ENCODE assay signal across 30 mouse cellular contexts in the genomic region with DNA sequence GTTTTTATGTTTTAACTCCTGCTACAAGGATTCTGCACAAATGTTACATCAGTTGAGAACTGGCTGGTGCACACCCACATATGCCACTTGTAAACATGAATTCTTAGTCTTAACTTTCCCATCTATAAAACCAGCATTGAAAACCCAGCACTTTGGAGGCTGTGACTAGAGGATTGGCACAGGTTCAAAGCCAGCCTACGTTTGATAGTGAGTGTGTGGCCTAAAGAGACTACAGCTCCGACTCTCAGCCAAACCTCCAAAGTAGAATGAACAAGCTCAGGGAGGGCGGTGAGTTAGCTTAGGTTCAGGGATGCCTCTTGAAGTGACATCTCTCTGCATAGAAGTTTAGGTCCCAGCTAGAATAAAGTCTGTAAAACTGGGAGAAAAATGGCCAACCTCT.
DNase-seq lines count a peak whose midpoint lies in the region; ATAC-seq lines count a peak whose summit lies in the region.
"Had no signal": no experiment of that assay in that cellular context is flagged by ENCODE, and none has a peak within 500 bp of the region (broad histone marks: within the 10 kb centered on the region; RNA-seq: fewer than 3 reads in every experiment).

No protein-coding gene starts in this region.

- H3K36me3 ChIP-seq in kidney, embryonic 14.5 days (ENCODE audit: control insufficient read depth, insufficient read depth, low read length) = peaks cover 2% of the 10 kb centered on the region; the same call in 1 of the 2 replicates
- H3K36me3 ChIP-seq: hindbrain, embryonic 13.5 days had no signal

- H3K4me2 ChIP-seq in kidney, embryonic 14.5 days (replicated peaks; ENCODE audit: low read depth, low read length) = no peak overlapping the region
- H3K4me2 ChIP-seq: forebrain, embryonic 13.5 days; heart, embryonic 12.5 days; hindbrain, embryonic 13.5 days; kidney, embryonic 15.5 days; liver, embryonic 12.5 days had no signal

- no peak overlapping the region for H3K4me3 ChIP-seq in kidney, embryonic 14.5 days (ENCODE audit: low read length)
- H3K4me3 ChIP-seq: forebrain, embryonic 13.5 days; heart, adult 2 months; heart, embryonic 12.5 days; hindbrain, embryonic 13.5 days; kidney, embryonic 15.5 days; liver, embryonic 12.5 days had no signal

- H3K4me1 ChIP-seq in kidney, embryonic 14.5 days (ENCODE audit: control insufficient read depth, insufficient read depth, low read length) = no peaks in the 10 kb centered on the region
- H3K4me1 ChIP-seq: forebrain, embryonic 13.5 days; heart, embryonic 12.5 days; hindbrain, embryonic 13.5 days; kidney, embryonic 15.5 days; liver, embryonic 12.5 days had no signal

- H3K9ac ChIP-seq in kidney, embryonic 14.5 days (ENCODE audit: low read depth, low read length) = no peak overlapping the region
- H3K9ac ChIP-seq: forebrain, embryonic 13.5 days; heart, embryonic 12.5 days; hindbrain, embryonic 13.5 days; kidney, embryonic 15.5 days; liver, embryonic 12.5 days; liver, postnatal 0 days had no signal

- H3K27me3 ChIP-seq in kidney, embryonic 14.5 days (ENCODE audit: control insufficient read depth, insufficient read depth, low read length) = no peaks in the 10 kb centered on the region
- H3K27me3 ChIP-seq: CH12.LX; forebrain, embryonic 13.5 days; heart, embryonic 12.5 days; hindbrain, embryonic 13.5 days; kidney, embryonic 15.5 days; liver, embryonic 12.5 days had no signal

- peak; percentile 36 for DNase-seq in adrenal gland, postnatal 10 days
- no peak for DNase-seq in adrenal gland, adult (ENCODE audit: inconsistent age in 2 of 2, low spot score in 1 of 2)
- DNase-seq in heart, adult 11 months = peak; percentile 85
- DNase-seq in heart, adult 18-20 months = no peak
- peak; percentile 33 for DNase-seq in right cerebral cortex, adult 18-20 months
- DNase-seq in right cerebral cortex, postnatal 10 days (ENCODE audit: low spot score in 2 of 2) = no peak
- DNase-seq in gastrocnemius, postnatal 4 days (ENCODE audit: low spot score in 2 of 2) = no peak
- DNase-seq: adrenal gland, postnatal 25 days; cerebellum, adult 8-10 months; cerebellum, postnatal 36 days; gastrocnemius, postnatal 14 days; heart, adult 2 months; heart, postnatal 4 days; kidney, postnatal 25 days; left cerebral cortex, postnatal 4 days; liver, postnatal 0 days; lung, postnatal 4 days; midbrain, embryonic 14.5 days; retina, postnatal 1 day; spleen, adult 18-20 months; thymus, adult 18-20 months; thymus, postnatal 36 days had no signal

- 80% methylated on average over 3 of the region's 3 CpGs for WGBS in kidney, embryonic 14.5 days

- ATAC-seq in kidney, embryonic 14.5 days (ENCODE audit: low FRiP score, low TSS enrichment) = no peak
- ATAC-seq: forebrain, embryonic 13.5 days; intestine, postnatal 0 days; liver, embryonic 12.5 days; liver, postnatal 0 days had no signal

- no peaks in the 10 kb centered on the region for H3K9me3 ChIP-seq in kidney, embryonic 14.5 days (ENCODE audit: control insufficient read depth, low read length)
- H3K9me3 ChIP-seq: forebrain, embryonic 13.5 days; heart, embryonic 12.5 days; hindbrain, embryonic 13.5 days; kidney, embryonic 15.5 days; liver, embryonic 12.5 days had no signal

- H3K27ac ChIP-seq in kidney, embryonic 14.5 days (ENCODE audit: low read depth, low read length) = no peak overlapping the region
- H3K27ac ChIP-seq: forebrain, embryonic 13.5 days; heart, adult 2 months; hindbrain, embryonic 13.5 days; kidney, embryonic 15.5 days; liver, embryonic 12.5 days had no signal

Comparison
In these comparisons a context has a peak if more than half of its experiments do, and no peak if none do; other contexts are left out.
1. DNase-seq: peak in adrenal gland, postnatal 10 days (single experiment), heart, adult 11 months (single experiment) and right cerebral cortex, adult 18-20 months (single experiment); none in adrenal gland, adult (0 of 2), heart, adult 18-20 months (0 of 2), right cerebral cortex, postnatal 10 days (0 of 2) and gastrocnemius, postnatal 4 days (0 of 2).